Mouse (Mus musculus): ENCODE results near the gene Cdc26.

GRCm38 (mm10) chr4:62374342-62374741 is 34.1 kb downstream of the Cdc26 start:
- TF ChIP-seq CTCF (IDR thresholded peaks at IDR 0.05; ENCODE audit: insufficient read depth, low read depth, low read length), result no peak
- TF ChIP-seq POLR2A (IDR thresholded peaks at IDR 0.05; ENCODE audit: insufficient read depth, low read depth, low read length), result no peak
